Mouse (Mus musculus) heart, embryonic 12.5 days (tissue): ENCODE data around the gene Nfil3. TPM values are rescaled to one million over a fixed set of nuclear protein-coding genes. Genes with fewer than 3 reads are reported as not detected.

Experiments used
- ATAC-seq: fragments of 200-750 bp; cut with Nextera tagmentation; 2 replicates; pipeline ENCODE4 v1.8.0; 2017; ENCODE audit warnings: moderate TSS enrichment, moderate library complexity; ENCODE audit not compliant: insufficient number of reproducible peaks, low FRiP score
- H3K27ac ChIP-seq: fragments of 300-500 bp; sonication (generic); 2 replicates; pipeline ENCODE4 v1.5.1; 2016; ENCODE audit warnings: mild to moderate bottlenecking, moderate library complexity; ENCODE audit not compliant: poor library complexity, severe bottlenecking
- H3K27me3 ChIP-seq: fragments of 300-500 bp; sonication (generic); replicated peaks from 2 replicates; pipeline ENCODE4 v1.6.1; 2016; ENCODE audit warnings: mild to moderate bottlenecking, moderate library complexity
- H3K36me3 ChIP-seq: fragments of 300-500 bp; sonication (generic); 2 replicates; pipeline ENCODE4 v1.6.1; 2016; ENCODE audit warnings: mild to moderate bottlenecking, moderate library complexity
- H3K4me1 ChIP-seq: fragments of 300-500 bp; sonication (generic); replicated peaks from 2 replicates; pipeline ENCODE4 v1.6.1; 2016; ENCODE audit warnings: mild to moderate bottlenecking
- H3K4me2 ChIP-seq: fragments of 300-500 bp; sonication (generic); 2 replicates; pipeline ENCODE4 v1.6.1; 2016; ENCODE audit warnings: mild to moderate bottlenecking, moderate library complexity
- H3K4me3 ChIP-seq: fragments of 300-500 bp; sonication (generic); 2 replicates; pipeline ENCODE4 v1.5.1; 2016; ENCODE audit warnings: mild to moderate bottlenecking
- H3K9ac ChIP-seq: fragments of 300-500 bp; sonication (generic); 2 replicates; pipeline ENCODE4 v1.6.1; 2016; ENCODE audit warnings: mild to moderate bottlenecking, moderate library complexity
- H3K9me3 ChIP-seq: fragments of 300-500 bp; sonication (generic); replicated peaks from 2 replicates; pipeline ENCODE4 v1.6.1; 2016; ENCODE audit warnings: mild to moderate bottlenecking, moderate library complexity
- WGBS: fragments of 180-500 bp; shearing (Covaris S2); methylation state at CpG from one replicate; pipeline ENCODE4 v1.1.7; 2016; 5-methylcytosine and 5-hydroxymethylcytosine counted together
- polyA plus RNA-seq: library from polyadenylated mRNA; unstranded; fragments of >200 nt; fragmentation: Nextera tagmentation; extraction: Ambion mirVana; gene quantifications from 2 replicates; pipeline ENCODE4 v1.2.1, GENCODE M21; 2016

The Nfil3 gene
- polyA plus RNA-seq, 1 experiment from 2014 or later = 46.3 TPM

GRCm38 (mm10) chr13:52940956-52941355 lies 39.9 kb downstream of the Nfil3 start:
- no peaks in the 10 kb centered on the region for H3K27me3 ChIP-seq
- no peaks in the 10 kb centered on the region for H3K36me3 ChIP-seq
- H3K4me3 ChIP-seq = no peak overlapping the region
- no peak overlapping the region for H3K27ac ChIP-seq
- H3K9me3 ChIP-seq = no peaks in the 10 kb centered on the region
- 72% methylated on average over 7 of the region's 7 CpGs for WGBS
- ATAC-seq = no peak
- H3K4me1 ChIP-seq = 0 out of 2 replicates have a peak, but pooled peaks cover 2% of the 10 kb centered on the region
- no peak overlapping the region for H3K4me2 ChIP-seq
- H3K9ac ChIP-seq = no peak overlapping the region

GRCm38 (mm10) chr13:52930582-52930981 lies 50.3 kb downstream of the Nfil3 start:
- Histone ChIP-seq H3K9ac (no peak overlapping the region), H3K4me1 (peaks cover 30% of the 10 kb centered on the region), H3K27ac (no peak overlapping the region), H3K27me3 (no peaks in the 10 kb centered on the region), H3K4me3 (no peak overlapping the region), H3K9me3 (no peaks in the 10 kb centered on the region), H3K36me3 (no peaks in the 10 kb centered on the region), H3K4me2 (no peak overlapping the region)
- no peak for ATAC-seq
- 48% methylated on average over 10 of the region's 10 CpGs for WGBS

GRCm38 (mm10) chr13:52929209-52930171 lies 51.4 kb downstream of the Nfil3 start, which contains the start of gene Auh:
Gene Auh (minus strand): TSS chr13:52929681.
- Histone ChIP-seq H3K4me2 (peak within 1 kb of the TSS; percentile 73), H3K9ac (peak within 1 kb of the TSS; percentile 84), H3K27me3 (no peaks in the 10 kb centered on the region), H3K9me3 (0 out of 2 replicates have a peak, but pooled peaks cover 3% of the 10 kb centered on the region), H3K27ac (peak within 1 kb of the TSS; percentile 72), H3K4me1 (peaks cover 30% of the 10 kb centered on the region), H3K4me3 (peak within 1 kb of the TSS; percentile 89), H3K36me3 (no peaks in the 10 kb centered on the region)
- under 1% methylated on average over 63 of the region's 63 CpGs for WGBS
- peak; percentile 97 for ATAC-seq

GRCm38 (mm10) chr13:52928392-52928791 lies 52.5 kb downstream of the Nfil3 start:
- 0 out of 2 replicates have a peak, but pooled peaks cover 3% of the 10 kb centered on the region for H3K9me3 ChIP-seq
- H3K27me3 ChIP-seq = no peaks in the 10 kb centered on the region
- 58% methylated on average over 9 of the region's 9 CpGs for WGBS
- no peaks in the 10 kb centered on the region for H3K36me3 ChIP-seq
- no peak overlapping the region for H3K27ac ChIP-seq
- H3K9ac ChIP-seq = peak overlapping the region; percentile 84; the same call in 1 of the 2 replicates
- H3K4me2 ChIP-seq = peak overlapping the region; percentile 73
- no peak for ATAC-seq
- peaks cover 30% of the 10 kb centered on the region for H3K4me1 ChIP-seq
- peak overlapping the region; percentile 89 for H3K4me3 ChIP-seq

GRCm38 (mm10) chr13:52924457-52924856 lies 56.4 kb downstream of the Nfil3 start:
- no peaks in the 10 kb centered on the region for H3K36me3 ChIP-seq
- no peaks in the 10 kb centered on the region for H3K27me3 ChIP-seq
- ATAC-seq = no peak
- no peak overlapping the region for H3K27ac ChIP-seq
- WGBS = 73% methylated on average over 5 of the region's 5 CpGs
- H3K4me1 ChIP-seq = peaks cover 36% of the 10 kb centered on the region
- H3K4me3 ChIP-seq = no peak overlapping the region
- H3K9me3 ChIP-seq = 0 out of 2 replicates have a peak, but pooled peaks cover 3% of the 10 kb centered on the region
- H3K4me2 ChIP-seq = no peak overlapping the region
- no peak overlapping the region for H3K9ac ChIP-seq

- Histone ChIP-seq H3K27me3 (no peaks in the 10 kb centered on the region), H3K9ac (no peak overlapping the region), H3K36me3 (peaks cover 9% of the 10 kb centered on the region; the same call in 1 of the 2 replicates), H3K9me3 (0 out of 2 replicates have a peak, but pooled peaks cover 3% of the 10 kb centered on the region), H3K4me2 (no peak overlapping the region), H3K4me1 (peaks cover 19% of the 10 kb centered on the region), H3K4me3 (no peak overlapping the region), H3K27ac (no peak overlapping the region)
- ATAC-seq = no peak
- WGBS = 55% methylated on average over 8 of the region's 8 CpGs
Measured at GRCm38 (mm10) chr13:52921966-52922365, 58.9 kb downstream of the Nfil3 start.

GRCm38 (mm10) chr13:52921065-52921825 lies 59.6 kb downstream of the Nfil3 start:
- Histone ChIP-seq H3K27me3 (no peaks in the 10 kb centered on the region), H3K4me3 (no peak overlapping the region), H3K4me1 (peaks cover 18% of the 10 kb centered on the region), H3K9ac (no peak overlapping the region), H3K9me3 (0 out of 2 replicates have a peak, but pooled peaks cover 3% of the 10 kb centered on the region), H3K36me3 (peaks cover 9% of the 10 kb centered on the region; the same call in 1 of the 2 replicates), H3K27ac (no peak overlapping the region), H3K4me2 (no peak overlapping the region)
- no peak for ATAC-seq
- WGBS = 79% methylated on average over 7 of the region's 7 CpGs

- Histone ChIP-seq H3K27ac (no peak overlapping the region), H3K4me1 (peaks cover 29% of the 10 kb centered on the region), H3K27me3 (no peaks in the 10 kb centered on the region), H3K36me3 (peaks cover 9% of the 10 kb centered on the region; the same call in 1 of the 2 replicates), H3K9ac (peak overlapping the region; percentile 34; the same call in 1 of the 2 replicates), H3K9me3 (0 out of 2 replicates have a peak, but pooled peaks cover under 1% of the 10 kb centered on the region), H3K4me2 (no peak overlapping the region), H3K4me3 (no peak overlapping the region)
- WGBS = 58% methylated on average over 10 of the region's 10 CpGs
- ATAC-seq = no peak
Measured at GRCm38 (mm10) chr13:52919790-52920352, 61.0 kb downstream of the Nfil3 start.

GRCm38 (mm10) chr13:52918333-52918732 lies 62.5 kb downstream of the Nfil3 start:
- ATAC-seq = no peak
- Histone ChIP-seq H3K4me2 (no peak overlapping the region), H3K9ac (no peak overlapping the region), H3K9me3 (no peaks in the 10 kb centered on the region), H3K4me1 (peaks cover 29% of the 10 kb centered on the region), H3K27ac (no peak overlapping the region), H3K4me3 (no peak overlapping the region), H3K27me3 (no peaks in the 10 kb centered on the region), H3K36me3 (peaks cover 9% of the 10 kb centered on the region; the same call in 1 of the 2 replicates)
- 92% methylated on average over 5 of the region's 5 CpGs for WGBS
